Mouse (Mus musculus) large intestine, adult 2 months (tissue): ENCODE measurements around the gene Usp37. TPM values are rescaled to one million over a fixed set of nuclear protein-coding genes. Genes with fewer than 3 reads are reported as not detected.
"Not testable (repeated sequence)": the region's sequence is repeated elsewhere in the genome, so short reads cannot be mapped to it uniquely, and the experiment has no call there.

ENCODE experiments used
- DNase-seq: peaks from one replicate; pipeline ENCODE4 v3.0.0-alpha.2; 2012; ENCODE audit warnings: low read depth, low spot score
- WGBS: fragments of 180-500 bp; shearing (Covaris S2); methylation state at CpG from one replicate; pipeline ENCODE4 v1.1.7; 2018; 5-methylcytosine and 5-hydroxymethylcytosine counted together
- polyA plus RNA-seq: library from polyadenylated mRNA; depleted of rRNA; stranded (reverse); fragments of >200 nt; gene quantifications from 2 replicates; pipeline ENCODE4 v1.2.3, GENCODE M21; 2012

Gene Usp37
- polyA plus RNA-seq, 1 experiment = 2.6 TPM

- WGBS = 69% methylated on average over 16 of the region's 16 CpGs
Observed at GRCm38 (mm10) chr1:74401015-74401702, 142.9 kb downstream of the Usp37 start.

DNA sequence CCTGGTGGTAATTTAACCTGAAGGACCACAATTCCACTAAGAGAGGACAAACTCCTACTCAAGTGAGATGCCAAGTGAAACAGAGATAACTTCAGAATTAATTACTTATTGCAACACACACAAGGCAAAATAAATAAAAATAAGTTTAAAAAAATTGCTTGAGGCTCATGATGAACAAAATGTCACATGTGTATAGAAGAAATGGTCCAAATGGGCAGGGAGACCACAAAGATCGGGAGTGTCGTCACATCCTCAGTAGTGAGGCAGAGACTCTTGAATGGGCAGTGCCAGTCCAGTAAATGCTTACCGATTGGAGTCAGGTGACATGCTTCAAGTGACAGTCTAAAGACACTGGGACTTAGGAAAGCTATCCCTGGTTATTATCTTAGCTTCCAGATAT lies 143.6 kb downstream of the Usp37 start:
- no peak for DNase-seq
- WGBS = 85% methylated on average over 3 of the region's 3 CpGs

More at GRCm38 (mm10) chr1:74401015-74401702, 142.9 kb downstream of the Usp37 start:
- DNase-seq = no peak

GRCm38 (mm10) chr1:74397919-74398451 lies 146.1 kb downstream of the Usp37 start:
- 4% methylated on average over 11 of the region's 11 CpGs for WGBS
- DNase-seq = no peak

- 1% methylated on average over 41 of the region's 41 CpGs for WGBS
- peak; percentile 96 for DNase-seq
Observed at GRCm38 (mm10) chr1:74397268-74397918, 146.7 kb downstream of the Usp37 start.

- not testable (repeated sequence) for DNase-seq
- WGBS = 11% methylated on average over 12 of the region's 12 CpGs
Observed at GRCm38 (mm10) chr1:74396456-74397222, 147.4 kb downstream of the Usp37 start.

DNA sequence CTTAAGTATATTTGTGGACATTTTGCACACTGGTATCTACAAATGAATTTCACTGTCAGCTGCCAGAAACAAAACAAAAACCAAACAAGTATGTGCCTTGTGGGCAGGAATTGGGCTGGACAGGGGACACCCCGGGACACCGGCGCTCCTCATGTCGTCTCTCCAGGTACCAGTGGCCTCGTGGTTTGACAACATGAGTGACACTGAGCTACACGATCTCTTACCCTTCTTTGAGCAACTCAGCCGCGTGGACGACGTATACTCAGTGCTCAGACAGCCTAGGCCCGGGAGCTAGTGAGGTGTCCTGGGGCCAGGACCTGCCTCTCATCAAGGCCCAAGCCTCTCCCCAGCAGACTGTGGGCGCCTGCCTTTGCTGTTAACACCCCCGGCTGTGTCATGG lies 148.8 kb downstream of the Usp37 start:
- 86% methylated on average over 13 of the region's 13 CpGs for WGBS
- DNase-seq = no peak

- 93% methylated on average over 15 of the region's 15 CpGs for WGBS
- DNase-seq = no peak
Observed at GRCm38 (mm10) chr1:74394858-74395257, 149.2 kb downstream of the Usp37 start.

DNA sequence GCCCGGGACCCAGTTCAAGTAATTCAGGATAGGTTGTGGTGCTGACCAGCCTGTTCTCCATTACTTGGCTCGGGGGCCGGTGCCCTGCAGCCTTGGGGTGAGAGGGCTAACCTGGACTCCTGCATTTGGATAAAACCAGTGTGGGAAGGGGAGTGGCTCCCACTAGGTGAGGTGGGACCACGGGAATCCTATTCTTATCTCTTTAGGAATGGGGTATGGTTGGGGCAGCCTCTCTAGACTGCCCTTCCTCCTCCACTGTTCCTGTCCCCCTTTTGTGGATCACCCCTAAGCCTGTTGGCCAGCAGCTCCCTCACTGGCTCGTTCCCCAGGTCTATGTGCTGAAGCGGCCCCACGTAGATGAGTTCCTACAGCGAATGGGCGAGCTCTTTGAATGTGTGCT lies 149.8 kb downstream of the Usp37 start:
- 87% methylated on average over 9 of the region's 9 CpGs for WGBS
- DNase-seq = no peak

DNA sequence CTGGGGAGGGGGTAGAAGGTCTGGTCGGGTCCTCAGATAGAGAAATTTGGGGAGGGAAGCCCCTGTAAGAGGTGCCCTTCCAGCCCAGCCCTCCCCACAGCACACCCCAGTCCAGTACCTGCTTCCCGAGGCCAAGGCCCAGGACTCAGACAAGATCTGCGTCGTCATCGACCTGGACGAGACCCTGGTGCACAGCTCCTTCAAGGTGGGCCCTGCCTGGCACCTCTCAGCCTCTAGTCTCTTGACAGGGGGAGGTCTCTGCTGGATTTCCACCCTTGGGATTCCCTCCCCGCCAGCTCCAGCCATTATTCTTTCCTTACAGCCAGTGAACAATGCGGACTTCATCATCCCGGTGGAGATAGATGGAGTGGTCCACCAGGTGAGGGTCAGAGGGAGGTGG lies 150.4 kb downstream of the Usp37 start:
- 77% methylated on average over 9 of the region's 9 CpGs for WGBS
- no peak for DNase-seq

- no peak for DNase-seq
- 15% methylated on average over 7 of the region's 7 CpGs for WGBS
Observed at GRCm38 (mm10) chr1:74393010-74393409, 151.1 kb downstream of the Usp37 start.

DNA sequence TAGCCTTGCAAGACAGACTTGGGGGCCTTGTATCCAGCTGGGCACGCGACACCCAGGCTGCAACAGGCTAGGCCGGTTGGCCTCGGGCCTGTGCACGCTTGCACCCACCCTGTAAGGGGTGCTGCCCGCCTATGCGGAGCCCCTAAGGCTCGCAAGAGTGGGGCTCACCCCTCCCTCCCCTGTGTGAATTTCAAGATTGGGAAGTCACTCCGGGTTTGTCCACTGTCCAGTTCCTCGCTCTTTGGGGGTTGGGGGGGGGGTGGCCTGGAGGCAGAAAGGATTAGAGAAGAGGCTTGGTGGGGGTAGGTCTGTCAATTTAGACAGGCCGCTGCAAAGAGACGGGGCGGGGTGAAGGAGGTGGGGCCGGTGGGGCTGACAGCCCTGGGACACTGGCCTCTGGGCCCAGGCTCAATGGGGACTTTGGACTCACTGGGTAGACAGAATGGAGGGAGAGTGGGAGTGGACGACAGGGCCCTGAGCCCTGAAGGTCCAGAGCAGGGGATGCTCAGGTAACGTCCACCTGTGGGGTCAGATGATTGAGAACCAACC lies 151.6 kb downstream of the Usp37 start:
- 1% methylated on average over 16 of the region's 16 CpGs for WGBS
- no peak for DNase-seq

- WGBS = under 1% methylated on average over 54 of the region's 63 CpGs
- no peak for DNase-seq
Observed at GRCm38 (mm10) chr1:74391844-74392441, 152.1 kb downstream of the Usp37 start.

- 3% methylated on average over 51 of the region's 51 CpGs for WGBS
- DNase-seq = no peak
Observed at GRCm38 (mm10) chr1:74390924-74391748, 152.9 kb downstream of the Usp37 start, which contains the start of gene Ctdsp1. Gene Ctdsp1 (plus strand): TSS chr1:74391509.

- no peak for DNase-seq
- 4% methylated on average over 21 of the region's 21 CpGs for WGBS
Observed at GRCm38 (mm10) chr1:74390287-74390906, 153.7 kb downstream of the Usp37 start.

GRCm38 (mm10) chr1:74389831-74390286 lies 154.2 kb downstream of the Usp37 start:
- 19% methylated on average over 29 of the region's 29 CpGs for WGBS
- DNase-seq = no peak

GRCm38 (mm10) chr1:74388398-74388920 lies 155.6 kb downstream of the Usp37 start:
- WGBS = 89% methylated on average over 7 of the region's 7 CpGs
- no peak for DNase-seq

DNA sequence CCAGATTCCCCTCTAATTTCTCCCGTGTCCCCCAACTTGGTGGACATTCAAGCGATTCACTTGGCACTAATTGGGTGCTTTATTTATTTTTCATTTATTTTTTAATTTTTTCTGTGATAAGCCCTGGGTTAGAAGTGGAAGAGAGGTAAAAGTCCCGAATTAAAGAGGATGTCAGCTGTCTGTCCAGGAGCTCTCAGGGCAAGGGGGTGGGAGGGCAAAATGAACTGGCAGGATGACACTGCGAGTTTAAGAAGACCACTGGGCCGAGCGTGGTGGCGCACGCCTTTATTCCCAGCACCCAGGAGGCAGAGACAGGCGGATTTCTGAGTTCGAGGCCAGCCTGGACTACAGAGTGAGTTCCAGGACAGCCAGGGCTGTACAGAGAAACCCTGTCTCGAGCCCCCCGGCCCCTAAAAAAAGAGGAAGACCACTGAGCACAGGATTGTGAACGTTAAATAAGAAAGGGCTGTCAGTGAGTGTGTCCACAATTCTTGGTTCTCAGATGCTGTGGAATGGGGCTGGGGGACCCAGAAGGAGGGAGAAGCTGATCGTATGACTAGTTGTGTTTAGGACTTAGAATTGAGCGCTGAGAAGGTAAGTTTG lies 156.6 kb downstream of the Usp37 start:
- WGBS = 47% methylated on average over 15 of the region's 15 CpGs

More for the DNA sequence above, 156.6 kb downstream of the Usp37 start:
- no peak for DNase-seq
